Mouse (Mus musculus) embryonic facial prominence, embryonic 14.5 days (tissue): ENCODE data around the gene Gsto2. TPM values are rescaled to one million over a fixed set of nuclear protein-coding genes. Genes with fewer than 3 reads are reported as not detected.

Experiments used
- ATAC-seq: fragments of 200-750 bp; cut with Nextera tagmentation; 2 replicates; pipeline ENCODE4 v1.8.0; 2017; ENCODE audit warnings: low read depth, moderate number of reproducible peaks, moderate TSS enrichment
- DNase-seq: peaks from one replicate; pipeline ENCODE4 v3.0.0-alpha.2; 2015; ENCODE audit warnings: low spot score
- H3K27ac ChIP-seq: fragments of 300-500 bp; sonication (generic); replicated peaks from 2 replicates; pipeline ENCODE4 v1.5.1; 2014; ENCODE audit warnings: low read depth, mild to moderate bottlenecking, low read length, moderate library complexity
- H3K27me3 ChIP-seq: fragments of 300-500 bp; sonication (generic); replicated peaks from 2 replicates; pipeline ENCODE4 v1.6.1; 2014; ENCODE audit warnings: low read length; ENCODE audit not compliant: control insufficient read depth, insufficient read depth
- H3K36me3 ChIP-seq: fragments of 300-500 bp; sonication (generic); 2 replicates; pipeline ENCODE4 v1.6.1; 2014; ENCODE audit warnings: low read length, mixed read lengths; ENCODE audit not compliant: control insufficient read depth, insufficient read depth
- H3K4me1 ChIP-seq: fragments of 300-500 bp; sonication (generic); 2 replicates; pipeline ENCODE4 v1.6.1; 2014; ENCODE audit warnings: antibody characterized with exemption, low read length; ENCODE audit not compliant: control insufficient read depth, insufficient read depth
- H3K4me2 ChIP-seq: fragments of 300-500 bp; sonication (generic); 2 replicates; pipeline ENCODE4 v1.6.1; 2014; ENCODE audit warnings: low read depth, mild to moderate bottlenecking, low read length, moderate library complexity, mixed read lengths
- H3K4me3 ChIP-seq: fragments of 300-500 bp; sonication (generic); 2 replicates; pipeline ENCODE4 v1.5.1; 2014; ENCODE audit warnings: low read depth, mild to moderate bottlenecking, low read length
- H3K9ac ChIP-seq: fragments of 300-500 bp; sonication (generic); 2 replicates; pipeline ENCODE4 v1.6.1; 2014; ENCODE audit warnings: low read depth, mild to moderate bottlenecking, low read length, moderate library complexity, mixed read lengths
- H3K9me3 ChIP-seq: fragments of 300-500 bp; sonication (generic); 2 replicates; pipeline ENCODE4 v1.6.1; 2016; ENCODE audit warnings: low read length; ENCODE audit not compliant: control insufficient read depth
- whole genome bisulfite sequencing: fragments of 180-500 bp; shearing (Covaris S2); extraction: QIAGEN DNeasy Blood & Tissue Kit; methylation state at CpG from one replicate; pipeline ENCODE4 v1.1.7; 2014; 5-methylcytosine and 5-hydroxymethylcytosine counted together
- polyA plus RNA-seq: library from polyadenylated mRNA; unstranded; fragments of >200 nt; fragmentation: Nextera tagmentation; extraction: Ambion mirVana; gene quantifications from 2 replicates; pipeline ENCODE4 v1.2.1, GENCODE M21; 2014

Gsto2 gene
- polyA plus RNA-seq, 1 experiment from 2014 or later = 0.86 TPM

DNA sequence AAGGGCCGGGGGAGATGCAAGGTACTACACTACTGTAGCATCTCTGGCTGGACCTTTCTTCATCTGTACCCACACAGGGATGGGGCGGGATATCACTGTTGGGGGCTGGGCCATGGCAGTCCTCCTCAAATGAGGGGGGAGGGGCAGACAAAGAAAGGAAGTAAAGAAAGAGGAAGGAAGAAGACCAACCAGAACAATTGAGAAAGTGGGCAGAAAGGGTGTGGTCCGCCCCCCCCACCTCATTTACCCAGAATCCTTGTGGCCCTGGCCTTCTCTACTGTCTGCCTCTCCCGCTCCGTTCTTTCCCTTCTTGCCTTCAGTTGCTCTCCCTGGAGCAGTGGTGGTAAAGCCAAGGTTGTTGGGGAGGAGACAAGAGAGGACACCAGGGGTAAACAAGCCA is 40.3 kb downstream of the Gsto2 start:
- H3K4me3 ChIP-seq = no peak overlapping the region
- no peaks in the 10 kb centered on the region for H3K9me3 ChIP-seq
- no peak overlapping the region for H3K27ac ChIP-seq
- no peaks in the 10 kb centered on the region for H3K36me3 ChIP-seq
- no peaks in the 10 kb centered on the region for H3K27me3 ChIP-seq
- peaks cover 29% of the 10 kb centered on the region; the same call in 1 of the 2 replicates for H3K4me1 ChIP-seq
- no peak overlapping the region for H3K4me2 ChIP-seq
- H3K9ac ChIP-seq = no peak overlapping the region
- 79% methylated on average over 5 of the region's 5 CpGs for WGBS
- no peak for DNase-seq
- no peak for ATAC-seq

- Histone ChIP-seq H3K4me2 (no peak overlapping the region), H3K9ac (no peak overlapping the region), H3K27me3 (no peaks in the 10 kb centered on the region), H3K4me1 (peaks cover 28% of the 10 kb centered on the region; the same call in 1 of the 2 replicates), H3K36me3 (no peaks in the 10 kb centered on the region), H3K27ac (no peak overlapping the region), H3K9me3 (no peaks in the 10 kb centered on the region), H3K4me3 (no peak overlapping the region)
- 87% methylated on average over 9 of the region's 9 CpGs for WGBS
- ATAC-seq (no peak), DNase-seq (no peak)
Observed at GRCm38 (mm10) chr19:47907596-47907995, 42.3 kb downstream of the Gsto2 start.

DNA sequence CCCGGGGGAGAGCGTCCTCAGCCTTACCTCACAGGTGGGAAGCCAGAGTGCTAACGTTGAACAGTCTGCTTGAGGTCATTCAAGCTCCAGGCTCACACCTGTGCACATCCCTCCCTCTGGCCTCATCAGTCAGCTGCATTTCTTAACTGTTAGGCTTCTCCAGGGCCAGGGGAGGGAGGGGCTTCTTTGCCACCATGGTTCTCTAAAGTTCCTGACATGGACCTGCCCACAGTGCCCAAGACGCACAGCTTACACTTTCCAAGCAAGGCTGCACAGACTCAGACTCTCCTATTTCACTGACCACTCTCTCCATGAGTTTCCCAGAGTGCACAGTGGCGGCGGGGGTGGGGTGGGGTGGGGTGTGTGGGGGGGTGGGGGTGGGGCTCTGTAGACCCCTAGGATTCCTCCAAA is 43.6 kb downstream of the Gsto2 start:
- no peaks in the 10 kb centered on the region for H3K9me3 ChIP-seq
- WGBS = 20% methylated on average over 6 of the region's 6 CpGs
- H3K36me3 ChIP-seq = no peaks in the 10 kb centered on the region
- peak overlapping the region; percentile 86 for H3K27ac ChIP-seq
- H3K4me1 ChIP-seq = peaks cover 16% of the 10 kb centered on the region; the same call in 1 of the 2 replicates
- peak overlapping the region; percentile 53 for H3K4me2 ChIP-seq
- DNase-seq (peak; percentile 54), ATAC-seq (peak; percentile 64)
- H3K27me3 ChIP-seq = no peaks in the 10 kb centered on the region
- peak overlapping the region; percentile 66 for H3K9ac ChIP-seq
- peak overlapping the region; percentile 31 for H3K4me3 ChIP-seq

DNA sequence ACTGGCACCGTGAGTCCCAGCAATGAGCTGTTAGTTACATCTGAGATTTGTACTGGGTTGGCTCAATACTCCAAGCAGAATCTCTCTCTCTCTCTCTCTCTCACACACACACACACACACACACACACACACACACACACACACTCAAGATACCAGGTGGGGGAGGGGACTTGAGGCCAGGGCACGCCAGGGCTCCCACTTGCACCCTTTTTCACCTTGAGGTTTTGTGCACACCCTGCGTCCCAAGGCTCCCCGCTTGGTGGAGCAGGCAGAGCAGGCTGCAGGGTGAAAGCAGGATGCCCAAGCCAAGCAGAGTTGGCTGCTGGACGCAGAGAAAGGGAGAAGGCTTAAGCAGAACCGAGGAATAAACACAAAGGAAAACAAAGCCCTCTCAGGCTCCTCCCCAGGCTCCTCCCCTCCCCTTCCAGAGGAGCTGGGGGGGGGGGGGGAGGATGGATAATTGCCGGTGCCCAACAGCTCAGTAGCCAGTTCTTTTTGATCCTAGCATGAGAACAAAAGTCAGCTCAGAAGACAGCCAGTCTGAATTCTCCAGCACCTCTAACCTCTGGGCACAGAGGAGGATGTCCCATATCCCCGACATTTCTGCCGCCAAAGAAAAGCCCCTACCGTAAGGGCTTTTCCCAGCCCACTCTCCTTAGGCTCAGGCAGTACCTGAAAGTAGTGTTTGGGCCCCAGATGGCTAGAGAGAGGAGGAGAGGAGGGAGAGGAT is 44.2 kb downstream of the Gsto2 start:
- no peaks in the 10 kb centered on the region for H3K27me3 ChIP-seq
- peak overlapping the region; percentile 31 for H3K4me3 ChIP-seq
- DNase-seq = peak; percentile 67
- H3K9me3 ChIP-seq = no peaks in the 10 kb centered on the region
- peak overlapping the region; percentile 86 for H3K27ac ChIP-seq
- WGBS = 1% methylated on average over 9 of the region's 10 CpGs
- H3K4me2 ChIP-seq = peak overlapping the region; percentile 53
- peak overlapping the region; percentile 66 for H3K9ac ChIP-seq
- H3K36me3 ChIP-seq = no peaks in the 10 kb centered on the region
- ATAC-seq = peak; percentile 71
- H3K4me1 ChIP-seq = peaks cover 16% of the 10 kb centered on the region; the same call in 1 of the 2 replicates

GRCm38 (mm10) chr19:47910117-47910618 is 44.8 kb downstream of the Gsto2 start:
- Histone ChIP-seq H3K9me3 (no peaks in the 10 kb centered on the region), H3K36me3 (no peaks in the 10 kb centered on the region), H3K27ac (peak overlapping the region; percentile 86), H3K4me1 (peaks cover 16% of the 10 kb centered on the region; the same call in 1 of the 2 replicates), H3K4me2 (peak overlapping the region; percentile 53), H3K9ac (peak overlapping the region; percentile 66), H3K4me3 (peak overlapping the region; percentile 31; the same call in 1 of the 2 replicates), H3K27me3 (no peaks in the 10 kb centered on the region)
- DNase-seq (no peak), ATAC-seq (no peak)
- WGBS = 37% methylated on average over 4 of the region's 4 CpGs

DNA sequence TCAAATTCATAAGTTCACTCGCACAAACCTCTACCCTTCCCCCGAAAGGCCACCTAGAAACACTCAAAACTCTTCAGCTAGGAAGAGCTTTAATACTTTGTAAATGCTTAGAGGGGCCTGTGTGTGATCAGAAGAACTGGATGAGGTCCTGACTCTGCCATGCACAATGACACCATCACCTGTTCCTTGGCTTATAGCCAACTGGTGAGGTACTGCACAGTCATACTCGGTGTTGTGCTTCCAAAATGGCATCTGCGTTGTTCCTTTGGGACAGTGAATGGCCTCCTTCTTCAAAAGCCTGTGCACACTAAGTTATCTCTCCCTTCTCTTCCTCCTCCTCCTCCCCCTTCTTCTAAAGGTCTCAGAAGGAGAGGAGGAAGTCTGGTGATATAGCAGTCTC is 45.4 kb downstream of the Gsto2 start:
- peaks cover 16% of the 10 kb centered on the region; the same call in 1 of the 2 replicates for H3K4me1 ChIP-seq
- no peak overlapping the region for H3K4me2 ChIP-seq
- H3K4me3 ChIP-seq = no peak overlapping the region
- peak overlapping the region; percentile 86; the same call in 1 of the 2 replicates for H3K27ac ChIP-seq
- 82% methylated on average over 4 of the region's 4 CpGs for WGBS
- H3K27me3 ChIP-seq = no peaks in the 10 kb centered on the region
- H3K36me3 ChIP-seq = no peaks in the 10 kb centered on the region
- no peak for DNase-seq
- ATAC-seq = no peak
- H3K9ac ChIP-seq = no peak overlapping the region
- no peaks in the 10 kb centered on the region for H3K9me3 ChIP-seq

DNA sequence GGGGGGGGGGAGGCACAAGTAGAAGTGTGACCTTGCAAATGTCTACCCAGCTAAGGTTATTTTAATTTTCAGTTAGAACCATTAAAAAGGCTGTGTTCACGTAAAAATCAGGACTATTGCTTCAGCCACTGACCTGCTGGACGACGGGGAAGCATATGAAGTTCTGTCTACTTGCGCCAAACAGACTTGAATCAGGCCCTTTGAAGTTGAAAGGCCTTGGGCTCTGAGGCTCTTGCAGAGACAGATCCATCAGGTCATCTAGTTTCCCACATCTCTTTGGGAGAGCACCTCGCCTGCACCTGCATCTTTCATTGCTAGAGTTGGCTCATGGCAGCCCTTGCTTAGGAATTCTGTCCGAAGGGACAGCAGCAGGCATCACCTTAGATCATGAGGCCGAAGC is 48.0 kb downstream of the Gsto2 start:
- Histone ChIP-seq H3K4me3 (no peak overlapping the region), H3K27ac (no peak overlapping the region), H3K36me3 (no peaks in the 10 kb centered on the region), H3K4me1 (peaks cover 30% of the 10 kb centered on the region), H3K4me2 (no peak overlapping the region), H3K9ac (no peak overlapping the region), H3K9me3 (no peaks in the 10 kb centered on the region), H3K27me3 (no peaks in the 10 kb centered on the region)
- ATAC-seq (no peak), DNase-seq (no peak)
- WGBS = 84% methylated on average over 7 of the region's 7 CpGs

GRCm38 (mm10) chr19:47914191-47914590 is 48.9 kb downstream of the Gsto2 start:
- H3K4me2 ChIP-seq = no peak overlapping the region
- no peak overlapping the region for H3K4me3 ChIP-seq
- no peak overlapping the region for H3K9ac ChIP-seq
- WGBS = 90% methylated on average over 4 of the region's 4 CpGs
- ATAC-seq (no peak), DNase-seq (no peak)
- no peak overlapping the region for H3K27ac ChIP-seq
- no peaks in the 10 kb centered on the region for H3K9me3 ChIP-seq
- no peaks in the 10 kb centered on the region for H3K36me3 ChIP-seq
- H3K27me3 ChIP-seq = no peaks in the 10 kb centered on the region
- H3K4me1 ChIP-seq = peaks cover 24% of the 10 kb centered on the region
